Comparison of ENCODE assay signal across 21 mouse cellular contexts in the genomic region with DNA sequence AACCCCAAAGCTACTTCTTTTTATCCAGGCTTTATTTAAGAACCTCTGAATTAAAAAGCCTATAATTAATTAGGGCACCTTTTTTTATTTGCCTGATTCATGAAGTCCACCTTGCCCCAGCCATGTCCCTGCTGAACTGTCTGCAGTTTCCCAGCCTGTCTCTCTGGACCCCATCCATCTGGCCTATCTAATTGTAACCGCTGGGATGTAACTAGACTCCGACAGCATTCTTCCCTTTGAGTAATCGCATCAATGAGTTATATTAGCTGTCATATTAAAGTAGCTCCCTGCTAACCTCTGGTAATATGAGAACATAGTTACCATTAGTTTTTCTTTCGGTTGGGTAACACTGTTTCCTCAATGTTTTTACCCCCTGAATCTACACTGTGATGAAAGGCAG.
DNase-seq lines count a peak whose midpoint lies in the region; ATAC-seq and TF ChIP-seq lines count a peak whose summit lies in the region.
"Had no signal": no experiment of that assay in that cellular context is flagged by ENCODE, and none has a peak within 500 bp of the region (broad histone marks: within the 10 kb centered on the region; RNA-seq: fewer than 3 reads in every experiment).

No protein-coding gene starts in this region.

- no peak overlapping the region for H3K4me3 ChIP-seq in embryonic facial prominence, embryonic 11.5 days (ENCODE audit: low read depth, low read length)
- H3K4me3 ChIP-seq in embryonic facial prominence, embryonic 10.5 days = no peak overlapping the region
- H3K4me3 ChIP-seq in kidney, postnatal 0 days (replicated peaks; ENCODE audit: low read depth, low read length) = no peak overlapping the region
- no peak overlapping the region for H3K4me3 ChIP-seq in limb, embryonic 10.5 days
- H3K4me3 ChIP-seq: embryonic facial prominence, embryonic 12.5 days; forebrain, embryonic 15.5 days; limb, embryonic 13.5 days; megakaryocyte, embryonic 14.5 days; myocyte had no signal

- no peak for TF ChIP-seq POLR2A in brain, embryonic 14.5 days (IDR thresholded peaks at IDR 0.05; ENCODE audit: borderline replicate concordance, extremely low read depth, insufficient read depth, insufficient read length, poor library complexity, severe bottlenecking)

- no peak overlapping the region for H3K9ac ChIP-seq in embryonic facial prominence, embryonic 11.5 days (replicated peaks; ENCODE audit: low read length)
- no peak overlapping the region for H3K9ac ChIP-seq in kidney, postnatal 0 days (ENCODE audit: low read depth, low read length)
- H3K9ac ChIP-seq: embryonic facial prominence, embryonic 12.5 days; forebrain, embryonic 15.5 days; limb, embryonic 13.5 days; lung, embryonic 14.5 days had no signal

- no peak overlapping the region for H3K4me2 ChIP-seq in embryonic facial prominence, embryonic 11.5 days (ENCODE audit: low read depth, low read length)
- no peak overlapping the region for H3K4me2 ChIP-seq in kidney, postnatal 0 days (ENCODE audit: low read length)
- H3K4me2 ChIP-seq: embryonic facial prominence, embryonic 12.5 days; forebrain, embryonic 15.5 days; limb, embryonic 13.5 days; lung, embryonic 14.5 days had no signal

- DNase-seq in embryonic facial prominence, embryonic 11.5 days (ENCODE audit: low spot score) = peak; percentile 23
- DNase-seq in embryonic facial prominence, embryonic 10.5 days (ENCODE audit: low spot score) = no peak
- peak; percentile 76 for DNase-seq in kidney, postnatal 0 days (ENCODE audit: low spot score)
- DNase-seq in kidney, adult 9 months = no peak
- DNase-seq in brain, embryonic 14.5 days (ENCODE audit: low read depth) = peak; percentile 26
- no peak for DNase-seq in limb, embryonic 10.5 days (ENCODE audit: low spot score)
- DNase-seq in lung, postnatal 10 days = no peak
- DNase-seq: cerebellum, adult 11 months; heart, adult 18-20 months; heart, postnatal 4 days; layer of hippocampus, postnatal 36 days; lung, embryonic 14.5 days; spleen, adult 18-20 months; thymus, adult 18-20 months had no signal

- peak; percentile 78; the same call in 1 of the 2 replicates for ATAC-seq in embryonic facial prominence, embryonic 11.5 days (replicated peaks; ENCODE audit: insufficient number of reproducible peaks, low FRiP score, low TSS enrichment, low read depth)
- ATAC-seq in kidney, postnatal 0 days (replicated peaks; ENCODE audit: low FRiP score, low read depth) = no peak
- ATAC-seq in activated CD4-positive, CD25-positive, alpha-beta regulatory T cell, adult 4 months = no peak
- ATAC-seq: forebrain, embryonic 15.5 days; intestine, postnatal 0 days had no signal

- 26% methylated on average over 4 of the region's 4 CpGs for WGBS in embryonic facial prominence, embryonic 11.5 days
- WGBS in embryonic facial prominence, embryonic 10.5 days = 46% methylated on average over 4 of the region's 4 CpGs
- WGBS in kidney, postnatal 0 days = 12% methylated on average over 4 of the region's 4 CpGs
- 39% methylated on average over 4 of the region's 4 CpGs for WGBS in limb, embryonic 10.5 days

- no peaks in the 10 kb centered on the region for H3K4me1 ChIP-seq in embryonic facial prominence, embryonic 11.5 days (ENCODE audit: control insufficient read depth, insufficient read depth, low read length)
- H3K4me1 ChIP-seq in embryonic facial prominence, embryonic 10.5 days = peaks cover 23% of the 10 kb centered on the region
- H3K4me1 ChIP-seq in kidney, postnatal 0 days (replicated peaks; ENCODE audit: insufficient read depth, low read length) = no peaks in the 10 kb centered on the region
- H3K4me1 ChIP-seq in limb, embryonic 10.5 days = peaks cover 18% of the 10 kb centered on the region
- H3K4me1 ChIP-seq: megakaryocyte, embryonic 14.5 days had no signal

- no peaks in the 10 kb centered on the region for H3K27me3 ChIP-seq in embryonic facial prominence, embryonic 11.5 days (ENCODE audit: control insufficient read depth, insufficient read depth, low read length)
- H3K27me3 ChIP-seq in embryonic facial prominence, embryonic 10.5 days (replicated peaks; ENCODE audit: low read depth, poor library complexity, severe bottlenecking) = peaks cover 6% of the 10 kb centered on the region; the same call in 1 of the 2 replicates
- H3K27me3 ChIP-seq in kidney, postnatal 0 days (ENCODE audit: insufficient read depth, low read length) = no peaks in the 10 kb centered on the region
- no peaks in the 10 kb centered on the region for H3K27me3 ChIP-seq in limb, embryonic 10.5 days (ENCODE audit: low read depth, poor library complexity, severe bottlenecking)
- H3K27me3 ChIP-seq: embryonic facial prominence, embryonic 12.5 days; forebrain, embryonic 15.5 days; megakaryocyte, embryonic 14.5 days had no signal

- TF ChIP-seq CTCF in kidney, postnatal 0 days (IDR thresholded peaks at IDR 0.05; ENCODE audit: low read depth) = no peak
- TF ChIP-seq CTCF in brain, embryonic 14.5 days (IDR thresholded peaks at IDR 0.05; ENCODE audit: borderline replicate concordance, extremely low read depth, insufficient read depth, insufficient read length) = no peak

- H3K36me3 ChIP-seq in embryonic facial prominence, embryonic 11.5 days (replicated peaks; ENCODE audit: control insufficient read depth, insufficient read depth, low read depth, low read length) = no peaks in the 10 kb centered on the region
- no peaks in the 10 kb centered on the region for H3K36me3 ChIP-seq in embryonic facial prominence, embryonic 10.5 days (replicated peaks)
- no peaks in the 10 kb centered on the region for H3K36me3 ChIP-seq in kidney, postnatal 0 days (ENCODE audit: insufficient read depth, low read length)
- no peaks in the 10 kb centered on the region for H3K36me3 ChIP-seq in limb, embryonic 10.5 days
- H3K36me3 ChIP-seq: embryonic facial prominence, embryonic 12.5 days; forebrain, embryonic 15.5 days; limb, embryonic 13.5 days had no signal

- H3K9me3 ChIP-seq in embryonic facial prominence, embryonic 11.5 days (replicated peaks; ENCODE audit: control insufficient read depth, low read length) = no peaks in the 10 kb centered on the region
- no peaks in the 10 kb centered on the region for H3K9me3 ChIP-seq in embryonic facial prominence, embryonic 10.5 days
- no peaks in the 10 kb centered on the region for H3K9me3 ChIP-seq in kidney, postnatal 0 days (replicated peaks; ENCODE audit: low read length)
- H3K9me3 ChIP-seq in limb, embryonic 10.5 days (replicated peaks) = no peaks in the 10 kb centered on the region
- H3K9me3 ChIP-seq: embryonic facial prominence, embryonic 12.5 days; forebrain, embryonic 15.5 days; limb, embryonic 13.5 days; megakaryocyte, embryonic 14.5 days had no signal

- no peak overlapping the region for H3K27ac ChIP-seq in embryonic facial prominence, embryonic 11.5 days (replicated peaks; ENCODE audit: low read depth, low read length)
- H3K27ac ChIP-seq in embryonic facial prominence, embryonic 10.5 days (replicated peaks) = no peak overlapping the region
- no peak overlapping the region for H3K27ac ChIP-seq in kidney, postnatal 0 days
- peak overlapping the region; percentile 12; the same call in 1 of the 2 replicates for H3K27ac ChIP-seq in limb, embryonic 10.5 days
- H3K27ac ChIP-seq: embryonic facial prominence, embryonic 12.5 days; forebrain, embryonic 15.5 days; limb, embryonic 13.5 days had no signal

Comparison
In these comparisons a context has a peak if more than half of its experiments do, and no peak if none do; other contexts are left out.
1. DNase-seq: peak in embryonic facial prominence, embryonic 11.5 days (single experiment), kidney, postnatal 0 days (single experiment) and brain, embryonic 14.5 days (single experiment); none in embryonic facial prominence, embryonic 10.5 days (single experiment), kidney, adult 9 months (single experiment), limb, embryonic 10.5 days (single experiment) and lung, postnatal 10 days (single experiment).